Mouse (Mus musculus) lung, postnatal 14 days (tissue): ENCODE data around the gene Tmem33.

ENCODE experiments used
- DNase-seq: peaks from one replicate; pipeline ENCODE4 v3.0.0; 2021

Gene Tmem33

DNA sequence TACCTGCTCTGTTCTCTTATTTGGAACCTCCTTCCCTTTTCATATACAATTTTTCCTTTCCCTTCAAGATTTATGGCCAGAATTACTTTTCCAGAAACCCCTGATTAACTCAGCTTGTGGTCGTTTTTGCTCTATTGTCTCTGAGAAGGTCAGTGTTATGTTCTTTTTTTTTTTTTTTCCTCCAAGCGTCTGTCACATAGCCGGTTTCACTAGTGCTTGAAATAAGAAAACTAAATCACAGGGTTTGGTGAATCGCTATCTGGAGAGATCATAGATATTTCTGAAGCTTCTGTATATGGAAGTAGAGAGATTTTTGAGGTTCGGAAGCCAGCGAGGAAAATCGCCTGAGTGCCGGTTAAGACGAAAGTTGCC lies 220 bp upstream of the Tmem33 start:
- DNase-seq: no peak

DNA sequence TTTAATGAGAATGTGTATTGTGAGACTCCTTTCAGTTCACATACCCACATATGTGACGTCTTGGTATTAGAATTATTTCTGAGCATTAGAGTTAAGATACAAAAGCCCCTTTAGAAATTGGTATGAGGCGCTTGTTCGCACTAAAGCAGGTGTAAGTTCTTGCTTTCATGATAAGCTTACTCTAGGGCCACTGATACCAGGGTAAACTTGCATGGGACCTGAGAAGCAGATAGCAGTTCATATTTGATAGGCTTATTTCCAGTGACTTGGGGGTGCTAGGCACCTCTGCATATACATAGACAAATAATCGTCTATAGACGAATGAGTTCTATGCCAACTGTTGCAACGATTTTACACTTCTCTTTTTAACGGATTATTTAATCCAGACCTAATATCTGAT lies 2.6 kb downstream of the Tmem33 start:
- no peak for DNase-seq

DNA sequence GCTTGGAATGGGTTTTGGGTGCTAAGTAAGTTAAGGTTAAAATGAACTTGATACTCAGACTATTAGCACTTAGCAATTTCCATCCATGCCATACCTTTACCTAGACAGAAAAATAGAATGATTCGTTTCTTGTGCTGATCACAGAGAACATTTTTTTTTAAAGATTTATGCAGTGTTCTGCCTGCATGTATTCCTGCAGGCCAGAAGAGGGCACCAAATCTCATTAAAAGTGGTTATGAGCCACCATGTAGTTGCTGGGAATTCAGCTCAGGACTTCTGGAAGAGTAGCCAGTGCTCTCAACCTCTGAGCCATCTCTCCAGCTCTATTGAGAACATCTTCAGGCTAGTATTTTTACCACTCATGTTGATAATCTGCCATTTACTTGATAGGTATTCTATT lies 5.7 kb downstream of the Tmem33 start:
- DNase-seq: no peak

DNA sequence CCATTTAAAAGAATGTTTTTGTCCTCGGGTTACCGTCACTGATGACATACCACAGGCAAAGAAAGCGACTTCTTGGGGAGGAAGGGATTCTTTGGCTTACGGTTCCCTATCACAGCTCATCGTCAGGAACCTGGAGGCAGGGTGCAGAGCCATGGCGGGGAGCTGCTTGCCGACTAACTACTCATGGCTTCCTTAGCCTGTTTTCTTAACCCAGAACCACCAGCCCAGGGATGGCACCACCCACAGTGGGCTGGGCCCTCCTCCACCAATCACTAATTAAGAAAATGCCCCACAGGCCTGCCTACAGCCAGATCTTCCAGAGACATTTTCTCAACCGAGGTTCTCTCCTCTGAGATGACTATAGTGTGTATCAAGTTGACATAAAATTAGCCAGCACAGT lies 8.9 kb downstream of the Tmem33 start:
- DNase-seq: no peak

DNA sequence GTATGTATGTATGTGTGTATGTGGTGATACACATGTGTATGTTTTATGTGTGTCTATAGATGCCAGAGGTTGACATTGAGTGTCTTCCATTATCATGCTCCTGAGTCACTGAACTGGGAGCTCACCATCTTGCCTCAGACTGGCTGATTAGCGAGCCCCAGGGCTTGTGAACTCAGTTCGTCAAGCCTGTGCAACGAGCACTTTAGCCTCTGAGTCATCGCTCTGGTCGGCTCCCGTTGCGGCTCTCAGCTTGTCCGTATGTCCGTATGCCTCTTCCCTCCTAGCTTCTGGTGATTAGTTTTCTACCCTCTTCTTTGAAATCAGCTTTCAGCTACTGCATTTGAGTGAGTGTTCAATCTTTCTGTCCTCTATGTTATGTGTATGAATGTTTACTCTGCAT lies 19.0 kb downstream of the Tmem33 start:
- no peak for DNase-seq

DNA sequence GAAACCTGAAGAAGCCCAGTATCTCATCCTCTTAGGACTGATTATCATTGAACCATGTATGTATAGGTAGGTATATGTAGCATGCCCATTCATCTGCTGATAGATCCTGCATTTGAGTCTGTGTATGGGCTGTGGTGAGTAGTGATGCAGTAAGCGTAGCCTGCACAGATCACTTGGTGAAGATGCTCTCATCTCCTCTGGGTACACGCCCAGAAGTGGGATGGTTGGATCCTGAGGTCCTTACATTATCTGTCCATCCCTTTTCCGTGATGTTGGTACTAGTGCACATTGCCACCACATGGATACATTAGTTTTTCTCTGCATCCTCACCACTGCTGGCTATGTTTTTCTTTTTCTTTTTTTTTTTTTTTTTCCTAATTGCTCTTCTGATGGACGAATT lies 19.5 kb downstream of the Tmem33 start:
- no peak for DNase-seq

DNA sequence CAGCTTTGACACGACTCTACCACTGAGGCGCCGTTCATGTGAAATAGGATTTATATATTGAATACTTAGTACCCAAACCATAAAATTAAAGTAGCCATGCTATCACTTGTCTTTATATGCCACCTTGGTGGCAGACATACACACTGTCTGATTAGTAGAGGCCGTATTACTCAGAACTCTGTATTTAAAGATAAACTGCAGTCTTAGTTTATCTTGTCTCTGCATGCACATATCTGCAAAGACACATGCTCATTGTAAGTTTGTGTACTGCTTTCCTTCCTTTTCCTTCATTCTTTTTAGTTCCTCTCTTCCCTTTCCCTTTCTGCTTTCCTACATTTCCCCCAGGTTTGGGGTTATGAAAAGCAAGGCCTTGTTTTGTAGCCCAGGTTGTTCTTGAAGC lies 20.0 kb downstream of the Tmem33 start:
- no peak for DNase-seq

DNA sequence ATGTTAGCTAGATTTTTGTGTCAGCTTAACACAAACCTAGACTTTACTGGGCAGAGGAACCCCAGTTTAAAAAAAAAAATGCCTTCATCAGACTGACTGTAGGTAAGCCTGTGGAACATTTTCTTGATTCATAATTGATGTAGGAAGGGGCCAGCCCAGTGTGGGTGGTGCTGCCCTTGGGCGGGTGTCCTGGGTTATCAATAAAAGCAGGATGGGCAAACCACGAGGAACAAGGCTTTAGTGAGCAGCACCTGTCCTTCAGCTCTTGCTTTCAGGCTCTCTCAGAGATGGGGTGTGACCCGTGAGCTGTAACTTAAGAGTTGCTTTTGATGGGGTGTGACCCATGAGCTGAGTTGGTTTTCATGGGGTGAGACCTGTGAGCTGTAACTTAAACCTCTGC lies 34.7 kb downstream of the Tmem33 start:
- DNase-seq: no peak

DNA sequence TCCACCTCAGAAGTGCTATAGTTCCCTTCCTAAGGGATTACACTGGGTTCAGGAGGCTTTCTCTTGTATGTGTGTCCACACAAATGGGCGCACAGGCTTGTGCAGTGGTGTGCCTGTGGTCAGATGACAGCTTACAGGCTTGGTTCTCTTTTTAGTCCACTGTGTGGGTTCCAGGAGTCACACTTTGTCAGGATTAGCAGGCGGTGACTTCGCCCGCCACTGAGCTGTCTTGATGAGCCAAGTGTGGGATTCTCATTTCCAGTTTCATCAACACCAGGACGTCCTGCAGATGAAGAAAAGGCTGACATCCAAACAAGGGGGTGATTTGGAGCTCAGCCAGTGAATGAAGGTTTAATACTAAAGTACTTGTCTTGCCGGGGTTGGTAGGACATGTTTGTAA lies 35.3 kb downstream of the Tmem33 start:
- DNase-seq: no peak

DNA sequence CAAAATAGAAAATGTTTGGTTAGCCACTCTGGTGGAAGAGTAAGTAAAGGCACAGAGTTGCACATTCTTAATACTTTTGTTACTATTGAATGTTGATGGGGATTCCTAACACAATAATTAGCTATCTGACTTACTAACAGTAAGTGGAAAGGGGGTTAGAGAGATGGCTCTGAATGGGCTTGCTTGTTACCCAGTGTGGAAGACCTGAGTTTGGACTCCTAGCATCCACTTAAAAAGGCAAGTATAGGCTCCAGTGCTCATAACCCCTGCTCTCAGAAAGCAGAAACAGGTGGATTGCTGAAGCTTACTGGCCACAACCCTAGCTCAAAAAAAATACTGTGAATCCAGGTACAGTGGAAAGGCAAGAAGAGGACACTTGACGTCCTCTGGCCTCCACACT lies 35.8 kb downstream of the Tmem33 start:
- no peak for DNase-seq

DNA sequence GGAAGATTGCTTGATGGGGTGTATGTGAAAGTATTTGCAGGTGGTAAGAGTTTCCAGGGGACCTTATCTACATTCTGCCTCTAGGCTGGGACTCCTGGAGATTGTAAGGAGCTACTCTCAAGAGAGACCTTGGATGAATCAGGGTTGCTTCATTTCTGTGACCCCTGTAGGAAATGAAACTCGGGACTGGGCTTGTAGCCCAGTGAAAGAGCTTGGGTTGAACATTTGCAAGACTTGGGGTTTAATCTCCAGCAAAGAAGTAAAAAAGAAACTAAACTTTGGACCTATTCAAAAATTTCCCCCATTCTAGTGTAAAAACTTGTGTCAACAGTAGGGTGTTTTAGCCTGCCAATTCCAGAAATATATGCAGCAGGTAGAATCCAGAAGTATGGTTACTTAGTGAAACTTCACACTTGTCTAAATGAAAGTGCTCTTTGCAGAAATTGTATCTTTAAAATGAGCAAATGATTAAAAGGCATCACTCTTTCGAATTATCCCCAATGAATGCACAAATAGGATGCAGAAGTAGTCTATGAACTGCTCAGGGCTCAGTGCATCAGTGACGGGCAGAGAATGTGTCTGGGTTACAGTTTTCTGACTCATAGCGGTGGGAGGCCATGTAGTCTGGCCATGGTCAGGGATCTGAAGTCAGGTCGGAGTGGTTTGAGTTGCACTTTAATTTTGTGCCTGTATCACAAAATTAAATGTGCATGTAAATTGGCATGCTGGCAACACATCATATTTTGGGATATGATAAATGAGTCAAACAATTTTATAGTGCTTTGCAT lies 36.9 kb downstream of the Tmem33 start:
- DNase-seq: no peak

DNA sequence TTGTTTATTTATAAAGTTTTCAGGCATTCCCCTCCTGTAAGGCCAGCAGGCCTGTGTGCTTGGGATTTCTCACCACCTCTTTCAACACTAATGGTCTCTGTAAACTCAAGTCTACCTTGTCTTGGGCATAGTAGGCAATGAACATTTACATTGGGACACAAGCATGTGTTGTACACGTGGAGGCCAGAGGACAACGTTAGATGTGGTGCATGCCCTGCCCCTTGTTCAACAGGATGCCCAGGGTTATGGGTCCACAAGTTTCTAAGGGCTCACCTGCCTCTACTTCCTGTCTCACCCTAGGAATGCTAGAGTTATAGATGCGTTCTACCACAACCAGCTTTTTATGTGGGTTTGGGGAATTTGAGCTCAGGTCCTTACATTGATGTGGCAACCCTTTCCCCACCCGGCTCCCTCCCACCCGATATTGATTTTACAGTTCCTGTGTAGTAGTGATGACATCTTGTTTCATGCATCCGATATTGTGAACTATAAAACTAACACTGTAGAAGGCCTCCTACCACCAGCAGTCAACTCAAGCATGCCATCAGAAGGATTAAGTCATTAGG lies 39.6 kb downstream of the Tmem33 start:
- DNase-seq: no peak

DNA sequence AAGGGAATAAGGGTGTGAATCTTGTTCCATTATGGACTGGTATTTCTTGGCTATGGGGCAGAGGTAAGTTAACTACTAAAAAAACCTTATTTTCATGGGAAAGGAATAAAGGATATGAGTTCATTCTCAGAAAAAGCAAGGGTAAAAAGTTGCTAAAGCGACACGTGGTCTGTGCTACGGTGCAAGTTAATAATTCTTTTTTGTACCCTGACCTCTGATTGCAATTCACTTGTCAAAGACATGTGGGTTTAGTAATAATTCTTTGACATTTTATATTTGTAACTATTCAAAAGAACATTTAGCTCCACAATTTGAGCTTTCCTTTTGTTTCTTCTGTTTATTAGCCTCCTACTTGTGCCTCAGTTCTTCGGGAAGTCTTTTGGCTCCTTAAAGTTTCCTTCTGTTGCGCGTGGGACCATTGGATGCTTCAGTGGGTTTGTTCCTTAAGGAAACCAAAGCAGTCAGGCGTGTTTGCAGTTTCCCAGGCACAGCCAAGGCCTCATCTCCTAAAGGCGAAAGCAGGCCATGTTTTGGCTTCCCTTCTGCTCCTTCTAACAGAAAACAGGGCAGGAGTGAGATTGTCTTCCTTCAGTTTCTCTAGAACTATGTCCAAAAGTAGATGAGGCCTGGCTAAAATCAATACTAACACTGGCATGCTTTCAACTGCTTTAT lies 40.7 kb downstream of the Tmem33 start:
- no peak for DNase-seq

DNA sequence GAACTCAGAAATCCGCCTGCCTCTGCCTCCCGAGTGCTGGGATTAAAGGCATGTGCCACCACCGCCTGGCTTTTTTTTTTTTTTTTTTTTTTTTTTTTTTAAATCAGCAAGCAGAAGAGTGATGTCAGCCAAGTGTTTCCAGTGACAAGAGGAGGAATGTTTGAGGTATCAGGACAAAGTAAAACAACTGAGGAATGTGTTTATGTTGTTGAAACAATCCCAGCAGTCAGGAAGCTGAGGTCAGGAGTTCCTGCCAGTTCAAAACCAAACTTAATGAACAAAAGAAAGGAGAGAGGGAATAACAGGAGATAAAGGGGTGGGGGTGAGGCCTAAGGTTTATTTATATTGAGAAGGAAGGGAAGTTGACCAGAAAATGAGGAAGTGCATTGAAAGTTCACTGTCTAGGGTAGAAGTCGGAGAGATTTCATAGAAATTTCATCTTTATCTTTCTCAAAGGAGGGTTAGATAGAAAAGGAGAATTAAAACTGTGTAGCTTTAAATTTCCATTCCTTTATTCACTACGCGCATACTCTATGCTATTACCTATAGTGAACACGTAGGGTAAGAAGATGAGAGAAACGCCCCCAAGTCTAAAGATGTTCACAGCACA lies 41.5 kb downstream of the Tmem33 start:
- no peak for DNase-seq

DNA sequence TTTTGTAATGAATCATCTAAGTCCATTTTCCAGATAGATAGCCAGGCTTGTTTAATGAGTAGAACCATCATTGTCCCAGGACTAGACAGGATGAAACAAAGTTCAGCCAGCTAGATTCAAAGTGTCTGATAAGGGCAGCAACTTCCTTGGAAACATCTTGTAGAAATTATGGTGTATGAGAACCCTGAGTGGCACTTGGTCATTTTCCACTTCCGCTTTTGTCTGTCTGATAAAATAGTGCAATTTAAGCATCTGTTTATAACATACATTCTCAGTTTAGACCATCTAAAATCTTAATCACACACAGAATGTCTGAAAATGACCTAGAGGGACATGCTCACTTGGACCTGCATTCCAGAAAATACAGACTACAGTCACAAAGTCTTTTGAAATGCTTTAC lies 43.5 kb downstream of the Tmem33 start:
- DNase-seq: no peak

DNA sequence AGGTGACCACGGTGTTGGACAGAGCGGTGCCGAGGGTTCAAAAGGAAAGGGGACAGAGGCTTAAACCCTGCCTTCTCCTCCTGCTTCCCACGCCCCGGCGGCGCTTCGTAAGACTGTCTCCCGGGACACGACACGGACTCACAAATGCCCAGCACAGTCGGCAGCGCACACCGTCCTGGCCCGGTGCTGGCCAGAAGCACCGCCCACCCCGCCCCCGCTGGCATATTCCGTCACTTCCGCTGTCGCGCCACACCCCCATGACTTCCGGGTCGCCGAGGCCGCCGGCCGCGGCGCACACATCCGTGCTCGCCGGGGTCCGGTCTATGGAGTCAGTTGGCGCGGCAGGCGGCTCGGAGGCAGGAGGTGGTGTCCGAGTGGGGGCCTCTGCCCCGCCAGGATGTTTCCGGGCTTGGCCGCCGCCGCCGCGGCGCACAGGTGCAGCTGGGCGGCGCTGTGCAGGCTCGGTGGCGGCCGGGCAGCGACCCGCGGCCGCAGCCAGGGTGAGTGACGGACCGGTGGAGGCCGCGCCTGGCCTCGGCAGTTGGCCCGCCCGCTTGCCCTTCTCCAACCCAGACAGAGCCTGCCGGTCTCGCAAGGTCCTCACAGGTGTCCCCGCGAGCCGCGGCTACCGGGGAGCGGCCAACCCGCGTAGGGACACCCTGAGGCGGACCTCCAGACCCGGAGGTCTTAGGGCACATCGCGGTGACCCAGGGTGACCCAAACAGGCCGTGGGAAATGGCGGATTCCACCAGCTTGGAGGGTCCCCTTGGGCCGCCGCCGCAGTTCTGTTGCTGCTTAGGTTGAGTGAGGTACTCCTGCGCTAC lies 46.5 kb downstream of the Tmem33 start, which contains the start of gene Slc30a9:
Slc30a9 (plus strand) TSS at position 258 of the 824 bp plus-strand sequence.
- DNase-seq: peak; percentile 96

DNA sequence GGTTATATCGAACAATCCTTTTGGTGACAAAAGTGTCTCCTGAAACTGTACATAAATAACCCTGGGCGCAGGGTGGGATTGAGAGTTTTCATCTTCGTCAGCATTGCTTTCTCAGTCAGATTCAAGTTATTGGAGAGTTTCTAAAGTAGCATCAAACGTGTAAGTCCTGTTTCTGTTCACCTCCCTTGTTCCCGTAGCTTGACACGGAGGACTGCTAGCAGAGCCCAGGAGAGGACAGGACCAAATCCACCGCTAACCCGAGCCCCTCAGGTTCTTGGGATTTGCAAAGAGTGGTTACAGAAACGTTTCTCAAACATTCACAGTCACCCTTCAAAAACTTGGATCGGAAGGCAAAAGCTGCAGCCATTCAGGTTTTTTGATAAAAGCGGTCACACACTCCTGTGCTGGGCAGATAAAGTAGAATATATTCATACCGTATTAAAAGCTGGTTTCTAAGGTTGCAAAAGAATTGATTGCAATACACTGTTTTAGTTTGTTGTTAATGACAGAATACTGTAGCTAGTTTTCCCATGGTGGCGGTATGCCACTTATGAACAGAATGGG lies 47.4 kb downstream of the Tmem33 start:
- DNase-seq: no peak

DNA sequence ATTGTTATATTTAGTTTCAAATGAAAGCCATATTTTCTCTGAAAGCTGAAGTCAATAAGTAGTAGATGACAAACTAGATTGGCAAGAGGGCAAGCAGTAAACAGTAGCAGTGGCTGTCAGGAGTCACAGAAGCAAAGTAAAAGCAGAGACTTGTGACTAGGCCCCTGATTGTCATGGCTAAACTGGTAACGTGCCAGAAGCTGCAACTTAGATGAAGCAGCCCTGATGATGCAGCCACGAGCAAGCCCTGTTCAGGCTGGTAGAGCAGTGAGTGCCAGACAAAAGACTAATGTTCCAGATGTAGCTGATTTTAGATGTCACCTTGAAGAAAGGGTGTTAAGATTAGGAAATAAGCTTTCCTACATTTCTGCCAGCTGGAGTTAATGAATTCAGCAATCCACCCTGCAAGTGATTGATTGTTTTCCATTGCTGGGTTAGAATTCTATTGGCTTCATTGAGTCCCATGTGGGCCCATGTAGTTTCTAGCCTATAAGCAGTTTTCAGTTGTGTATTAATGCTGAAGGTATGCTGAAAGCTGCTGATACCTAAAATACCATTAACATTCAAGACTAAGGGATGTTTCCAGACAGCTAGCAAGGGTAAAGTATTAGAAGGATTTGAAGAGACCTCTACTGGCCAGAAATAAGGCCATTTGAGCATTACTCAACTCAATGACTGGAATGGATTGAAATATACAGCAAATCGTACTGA lies 51.6 kb downstream of the Tmem33 start:
- DNase-seq: no peak

DNA sequence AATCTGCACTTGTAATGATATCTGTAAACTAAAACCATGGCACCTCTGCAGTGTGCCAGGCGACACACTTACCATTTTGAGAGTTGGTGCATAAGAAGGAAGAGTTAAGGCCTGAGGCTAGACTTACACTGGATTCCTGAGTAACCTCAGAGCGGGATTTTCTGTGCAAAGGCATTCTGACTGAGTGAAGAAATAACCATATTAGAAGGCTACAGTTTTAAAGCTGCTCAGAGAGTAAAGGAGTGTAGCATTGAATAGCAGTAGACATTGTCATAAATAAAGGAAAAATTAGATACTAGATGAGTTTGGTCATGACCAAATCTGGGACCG lies 52.1 kb downstream of the Tmem33 start:
- DNase-seq: no peak

DNA sequence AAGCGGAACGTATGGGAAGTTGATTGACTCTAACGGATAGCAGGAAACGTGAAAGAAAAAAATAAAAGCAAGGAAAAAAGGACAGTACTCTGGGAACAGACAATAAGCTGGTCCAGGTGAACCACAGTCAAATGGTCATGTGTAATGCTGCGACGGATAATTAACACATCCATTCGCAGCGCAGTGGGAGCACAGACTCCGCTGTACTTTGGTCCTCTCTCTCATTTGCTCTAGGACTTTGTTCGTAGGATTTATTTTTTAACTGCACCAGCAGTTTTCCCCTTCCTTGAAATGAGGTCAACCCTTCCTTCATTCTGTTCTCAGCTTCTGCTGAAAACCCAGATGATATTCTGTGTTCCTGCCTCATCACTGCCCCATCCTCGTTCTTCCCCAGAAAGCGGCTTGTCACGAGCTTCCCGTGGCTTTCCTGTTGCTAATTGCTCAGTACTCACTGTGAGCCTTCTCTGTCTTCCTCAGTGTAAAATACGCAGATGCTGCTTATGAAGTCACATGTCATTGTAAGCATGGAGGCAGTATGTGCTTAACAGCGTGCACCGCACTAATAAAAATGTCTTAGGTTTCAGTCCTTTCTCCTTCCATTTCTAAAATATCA lies 61.4 kb downstream of the Tmem33 start:
- no peak for DNase-seq

DNA sequence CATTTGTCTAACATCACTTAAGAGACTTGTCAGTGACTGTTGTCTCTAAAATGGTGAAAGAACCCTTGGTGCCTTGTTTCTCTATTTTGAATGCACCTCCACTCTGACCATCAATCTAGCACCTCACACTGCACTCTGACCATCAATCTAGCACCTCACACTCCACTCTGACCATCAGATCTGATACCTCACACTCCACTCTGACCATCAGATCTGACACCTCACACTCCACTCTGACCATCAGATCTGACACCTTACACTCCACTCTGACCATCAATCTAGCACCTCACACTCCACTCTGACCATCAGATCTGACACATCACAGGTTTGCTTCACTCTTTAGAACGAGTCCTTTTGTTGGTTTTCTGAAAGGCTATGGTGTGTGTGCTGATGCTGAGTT lies 63.7 kb downstream of the Tmem33 start:
- DNase-seq: no peak

DNA sequence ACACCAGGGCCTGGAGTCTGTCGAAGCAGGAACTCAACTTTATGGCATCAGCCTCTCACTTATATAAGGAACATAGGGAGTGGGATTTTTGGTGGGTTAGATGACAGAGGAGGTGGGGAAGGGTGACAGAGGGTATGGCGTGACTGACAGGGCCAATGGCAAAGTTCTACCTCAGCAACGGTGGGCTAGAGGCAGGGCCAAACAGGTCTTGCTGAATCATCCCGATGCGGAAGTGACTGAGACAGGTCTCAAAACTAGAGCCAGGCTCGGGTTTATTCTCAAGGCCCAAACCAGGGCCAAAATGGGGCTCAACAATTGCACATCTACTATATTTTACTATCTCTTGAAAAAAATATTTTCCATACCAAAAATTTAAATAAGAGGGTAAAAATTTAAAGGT lies 80.4 kb downstream of the Tmem33 start:
- no peak for DNase-seq
